Mouse (Mus musculus) CD4-positive helper T cell, adult 2 months (primary cell): ENCODE measurements around the gene Ccdc63.

Experiments used
- DNase-seq: peaks from one replicate; pipeline ENCODE4 v3.0.0-alpha.2; 2012; ENCODE audit warnings: low read depth, missing footprints, low spot score

Ccdc63 gene

GRCm38 (mm10) chr5:122129068-122129655 is 11.5 kb downstream of the Ccdc63 start:
- peak; percentile 78 for DNase-seq

DNA sequence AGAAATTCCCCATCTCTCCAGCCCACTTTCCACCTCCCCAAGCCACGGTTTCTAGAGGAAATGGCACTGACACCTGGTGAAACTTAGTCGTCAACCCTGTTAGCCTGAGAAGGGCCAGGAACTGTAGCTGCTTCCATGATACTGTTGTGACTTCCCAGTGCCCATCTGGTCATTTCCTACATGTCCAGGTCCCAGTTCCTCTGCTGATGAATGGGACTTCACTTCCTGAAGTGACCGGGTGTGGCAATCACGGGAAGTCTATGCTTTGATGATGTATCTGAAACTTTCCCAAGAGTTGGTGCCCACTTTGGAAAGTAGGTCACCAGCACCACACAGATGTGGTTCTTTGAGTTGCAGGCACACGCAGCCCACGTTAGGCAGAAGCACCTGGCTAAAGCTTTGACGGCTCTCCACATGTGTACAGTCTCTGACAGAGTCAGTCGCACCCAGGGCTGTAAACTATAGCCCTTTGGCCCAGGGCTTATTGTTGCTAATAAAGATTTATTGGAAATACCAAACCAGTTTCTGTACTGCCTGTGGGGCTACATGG is 15.3 kb downstream of the Ccdc63 start:
- no peak for DNase-seq

- DNase-seq: peak; percentile 34
These were observed 24.4 kb downstream of the Ccdc63 start for GRCm38 (mm10) chr5:122116243-122116642.

DNA sequence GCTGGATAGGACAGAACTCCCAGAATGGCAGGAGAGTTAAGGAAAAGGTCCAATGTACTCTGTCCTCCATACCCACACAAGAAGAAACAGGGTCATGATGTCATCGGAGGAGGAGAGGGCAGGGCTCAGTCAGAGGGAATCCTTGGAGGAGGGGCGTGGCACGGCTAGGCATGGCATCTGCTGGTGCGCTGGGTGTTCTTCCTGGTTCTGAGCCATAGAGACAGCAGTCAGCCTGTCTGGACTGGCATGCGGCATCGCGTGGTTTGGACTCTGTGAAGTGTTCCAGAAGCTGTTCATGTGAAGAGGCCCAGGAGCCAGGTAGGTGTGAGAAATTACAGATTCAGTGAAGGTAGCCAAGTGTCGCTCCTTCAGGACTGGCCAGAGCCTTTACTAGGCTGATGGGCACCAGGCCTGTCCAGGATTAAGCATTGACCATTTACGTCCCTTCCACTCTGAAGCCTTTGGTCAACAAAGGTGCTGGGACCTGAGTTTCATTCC is 25.3 kb downstream of the Ccdc63 start:
- no peak for DNase-seq

GRCm38 (mm10) chr5:122114176-122114575 is 26.4 kb downstream of the Ccdc63 start:
- peak; percentile 64 for DNase-seq

- no peak for DNase-seq
These were observed 27.2 kb downstream of the Ccdc63 start for GRCm38 (mm10) chr5:122113450-122113849.

GRCm38 (mm10) chr5:122111933-122112248 is 28.7 kb downstream of the Ccdc63 start:
- DNase-seq: no peak

DNA sequence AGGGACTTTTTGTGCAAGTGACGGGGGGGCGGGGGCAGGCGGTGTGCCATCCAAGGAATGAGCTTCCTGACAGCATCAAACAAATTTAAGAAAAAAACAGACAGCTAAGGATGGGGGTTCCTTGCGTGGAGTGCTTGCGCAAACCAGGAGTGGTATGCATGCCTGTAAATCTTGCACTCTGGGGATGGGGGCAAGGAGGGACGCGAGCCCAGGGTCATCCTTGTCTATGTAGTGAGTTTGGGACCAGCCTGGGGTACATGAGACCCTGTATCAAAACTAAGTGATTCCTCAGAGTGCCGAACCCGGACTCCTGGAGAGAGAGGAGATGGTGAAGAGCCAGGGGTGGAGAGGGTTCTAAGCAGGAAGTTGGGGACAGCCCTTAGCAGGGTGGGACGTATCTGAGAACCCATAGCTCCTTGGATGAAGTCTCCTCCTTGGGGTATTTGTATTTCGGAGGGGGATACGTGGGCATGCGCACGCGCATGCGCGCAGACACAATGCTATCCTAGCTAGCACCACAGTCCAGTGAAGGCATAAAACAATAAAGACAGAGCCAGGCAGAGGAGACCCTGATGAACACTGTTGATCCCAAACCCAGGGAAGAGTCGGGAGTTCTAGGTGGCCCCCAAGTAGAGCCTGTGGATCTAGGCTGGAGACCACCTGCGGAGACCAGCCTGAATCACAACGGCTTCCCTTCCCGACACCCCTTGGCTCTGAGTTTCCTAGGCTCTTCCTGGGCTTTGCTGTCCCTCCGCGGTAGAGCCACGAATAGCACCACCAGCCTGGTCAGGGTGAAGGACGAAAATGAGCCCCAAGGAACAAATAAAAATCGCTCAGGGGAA is 29.3 kb downstream of the Ccdc63 start:
- no peak for DNase-seq

DNA sequence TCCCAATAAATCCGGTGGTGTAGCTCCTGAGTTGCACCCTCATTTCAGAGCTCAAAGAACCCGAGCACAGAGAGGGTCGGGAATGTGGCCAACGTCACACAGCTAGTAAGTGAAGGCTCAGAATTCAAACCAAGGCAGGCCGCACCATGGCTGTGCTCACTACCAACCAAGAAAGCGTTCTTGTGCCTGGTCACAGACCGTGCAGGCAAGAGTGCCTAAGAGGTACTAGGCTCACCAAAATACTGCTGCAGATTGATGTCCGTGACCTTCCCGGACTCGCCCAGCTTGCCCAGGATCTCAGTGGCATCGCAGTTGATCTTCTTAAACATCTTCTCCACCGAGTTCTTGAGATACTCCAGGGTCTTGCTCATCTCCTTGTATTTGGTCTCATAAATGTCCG is 30.0 kb downstream of the Ccdc63 start:
- DNase-seq: no peak

- no peak for DNase-seq
These were observed 31.1 kb downstream of the Ccdc63 start for GRCm38 (mm10) chr5:122109325-122110060.

DNA sequence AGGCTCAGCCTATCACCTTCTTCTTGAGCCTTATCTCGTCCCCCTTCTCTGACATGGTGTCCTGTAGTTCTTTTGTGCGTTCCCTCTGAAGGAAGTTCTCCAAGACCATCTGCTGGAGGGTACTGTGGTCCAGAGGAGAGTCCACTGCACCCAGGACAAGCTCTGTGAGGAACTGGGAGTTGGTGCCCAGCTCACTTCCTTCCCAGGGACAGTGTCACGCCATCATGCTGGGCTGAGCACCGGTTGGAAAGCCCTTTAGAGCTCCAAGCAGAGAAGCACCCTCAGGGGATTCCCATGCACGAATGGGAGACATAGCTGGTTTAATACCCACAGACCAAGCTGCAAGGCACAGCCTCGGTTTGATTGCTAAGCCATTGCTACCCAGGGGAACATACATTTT is 32.5 kb downstream of the Ccdc63 start:
- DNase-seq: no peak

GRCm38 (mm10) chr5:122106212-122106611 is 34.4 kb downstream of the Ccdc63 start:
- no peak for DNase-seq

DNA sequence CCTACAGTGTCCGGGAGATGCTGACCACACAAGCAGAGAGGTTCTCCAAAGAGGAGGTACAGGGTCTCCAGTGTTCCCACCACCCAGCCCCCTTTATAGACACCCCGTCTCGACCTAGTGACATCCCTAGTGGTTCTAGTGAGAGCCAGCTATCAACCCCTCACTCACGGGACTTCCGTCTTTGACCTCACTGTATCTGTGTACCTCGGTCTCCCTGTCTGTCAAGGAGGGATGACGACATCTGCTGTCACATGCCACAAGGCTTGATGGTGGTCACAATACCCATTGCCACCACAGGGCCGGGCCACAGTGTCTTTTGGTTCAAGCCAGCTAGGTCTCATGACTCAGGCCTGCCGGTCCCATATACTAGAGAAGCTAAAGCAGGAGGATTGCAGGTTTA is 35.6 kb downstream of the Ccdc63 start:
- no peak for DNase-seq

- peak; percentile 59 for DNase-seq
These were observed 36.4 kb downstream of the Ccdc63 start for GRCm38 (mm10) chr5:122104201-122104600.

GRCm38 (mm10) chr5:122103075-122103474 is 37.5 kb downstream of the Ccdc63 start:
- DNase-seq: no peak

DNA sequence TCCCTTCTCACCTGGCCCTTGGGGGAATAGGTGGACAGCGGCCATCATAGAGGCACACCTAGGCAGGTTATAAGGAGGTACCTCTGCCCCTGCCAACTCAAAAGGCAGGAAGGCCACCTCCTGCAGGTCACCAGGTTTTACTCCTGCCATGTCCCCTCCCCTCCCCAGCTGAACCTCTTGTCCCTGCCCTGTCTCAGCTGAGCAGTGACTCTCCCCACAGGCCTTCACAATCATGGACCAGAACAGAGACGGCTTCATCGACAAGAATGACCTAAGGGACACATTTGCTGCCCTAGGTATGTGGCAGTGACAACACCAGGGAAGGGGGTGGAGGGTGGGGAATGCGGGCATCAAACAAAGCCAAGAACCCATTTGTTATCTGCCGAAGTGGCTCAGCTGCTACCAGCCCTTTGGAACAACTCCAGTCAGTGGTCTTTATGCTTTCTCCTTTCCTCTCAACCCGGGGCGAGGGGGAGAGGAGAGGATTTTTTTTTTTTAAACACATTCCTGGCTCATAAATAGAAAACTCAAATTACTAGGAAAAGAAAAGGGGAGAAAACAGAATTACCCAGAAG is 38.1 kb downstream of the Ccdc63 start:
- DNase-seq: no peak

DNA sequence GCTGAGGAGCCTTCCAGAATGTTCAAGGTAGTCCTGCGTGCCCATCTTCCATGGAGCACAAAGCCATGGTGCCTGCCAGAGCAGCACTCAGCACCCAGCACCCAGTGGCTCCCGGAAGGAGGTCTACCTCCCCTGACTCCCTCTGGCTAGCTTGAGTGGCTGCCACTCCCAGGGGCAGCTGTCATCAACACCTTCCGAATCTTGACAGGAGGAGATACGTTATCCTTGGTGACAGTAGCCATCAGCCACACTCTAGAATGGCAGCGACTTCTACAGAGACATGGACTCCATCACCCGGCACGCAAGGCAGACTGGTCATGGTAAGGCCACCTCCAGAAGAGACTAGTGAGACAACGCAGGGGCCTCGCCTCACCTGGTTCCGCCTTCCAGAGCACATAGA is 46.2 kb downstream of the Ccdc63 start:
- no peak for DNase-seq

- no peak for DNase-seq
These were observed 46.9 kb downstream of the Ccdc63 start for GRCm38 (mm10) chr5:122093734-122094133.

GRCm38 (mm10) chr5:122092794-122093193 is 47.8 kb downstream of the Ccdc63 start:
- DNase-seq: no peak

DNA sequence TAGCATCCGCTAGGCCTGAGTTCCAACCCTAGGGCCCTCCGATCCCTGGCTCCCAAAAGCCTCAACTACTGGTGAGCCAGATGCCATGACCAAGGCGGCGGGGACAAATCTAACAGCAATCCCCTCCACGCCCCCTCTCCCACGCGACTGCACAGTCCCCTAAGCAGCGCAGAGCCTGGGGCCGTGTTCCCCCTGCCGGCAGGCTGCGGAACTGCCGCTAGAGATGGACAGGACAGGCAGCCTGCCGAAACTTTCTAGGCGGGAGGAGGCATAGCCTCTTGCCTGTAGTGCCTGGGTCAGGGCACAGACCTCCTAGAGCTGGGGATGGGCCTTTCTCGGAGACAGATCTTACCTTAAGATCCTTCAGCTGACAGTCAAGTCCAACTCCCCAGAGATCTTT is 49.6 kb downstream of the Ccdc63 start:
- DNase-seq: peak; percentile 67

- no peak for DNase-seq
These were observed 51.0 kb downstream of the Ccdc63 start for GRCm38 (mm10) chr5:122089664-122090063.

- peak; percentile 74 for DNase-seq
These were observed 51.7 kb downstream of the Ccdc63 start for GRCm38 (mm10) chr5:122088917-122089316.
